In the genomic region with DNA sequence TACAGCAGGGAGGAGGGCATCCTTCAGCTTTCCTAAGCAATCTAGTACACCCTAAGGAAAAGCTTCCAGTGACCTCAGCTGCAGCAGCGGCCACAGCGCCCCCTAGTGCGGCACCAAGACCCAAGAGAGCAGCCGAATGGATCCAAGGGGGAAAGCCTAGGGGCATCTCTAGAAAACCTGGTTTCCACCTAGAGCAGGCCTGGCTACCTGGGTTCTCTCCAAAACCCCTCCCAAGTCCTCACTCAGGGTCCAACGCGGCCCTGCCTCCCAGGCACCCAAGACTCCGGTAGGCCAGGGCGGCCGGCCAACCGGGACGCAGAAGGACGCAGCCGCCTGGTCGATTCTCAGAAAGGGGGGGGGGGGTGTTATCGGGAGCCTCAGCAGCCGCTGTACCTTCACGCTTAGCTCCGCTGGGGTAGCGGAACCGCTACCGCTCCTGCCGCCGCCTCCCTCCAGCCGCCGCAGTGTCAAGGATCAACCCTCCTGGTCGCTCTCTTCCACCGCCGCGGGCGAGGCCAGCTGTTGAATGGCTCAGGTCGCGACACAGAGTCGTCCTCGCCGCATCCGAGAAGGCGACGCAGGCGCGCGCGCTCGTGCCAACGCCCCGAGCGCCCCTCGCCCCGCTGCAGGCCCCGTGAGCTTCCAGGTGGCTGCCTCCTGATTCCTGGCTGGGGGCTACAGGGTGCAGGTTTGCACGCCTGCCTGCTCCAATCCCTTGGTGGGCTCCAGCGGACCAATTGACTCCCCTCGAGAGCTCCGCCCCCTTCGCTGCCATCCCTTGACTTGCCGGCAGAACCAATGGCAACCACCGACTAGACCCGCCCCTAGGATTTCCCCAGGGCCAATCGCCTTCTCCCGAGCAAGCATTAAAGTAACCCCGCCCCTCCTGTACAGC, we compare ENCODE assay signal across 8 mouse cellular contexts. TPM values are rescaled to one million over a fixed set of nuclear protein-coding genes. Genes with fewer than 3 reads are reported as not detected.
DNase-seq lines count a peak whose midpoint lies in the region; ATAC-seq and TF ChIP-seq lines count a peak whose summit lies in the region.

A gene (minus strand): TSS at position 739 of the 895 bp plus-strand sequence.

- WGBS in hindbrain, embryonic 12.5 days, result 21% methylated on average over 52 of the region's 60 CpGs
- 22% methylated on average over 21 of the region's 60 CpGs for WGBS in lung, postnatal 0 days

- POLR2A ChIA-PET in Patski (lab: Charles Lee), result interaction anchor here (0.7 kb wide), 1 partner anchor 47 kb away, joined by 3 read pairs; no protein-coding TSS in a partner anchor

- no peaks in the 10 kb centered on the region for H3K36me3 ChIP-seq in hindbrain, embryonic 12.5 days
- H3K36me3 ChIP-seq in lung, postnatal 0 days (ENCODE audit: insufficient read depth, low read length), result no peaks in the 10 kb centered on the region

- H3K27me3 ChIP-seq in Patski, result peaks cover 24% of the 10 kb centered on the region
- H3K27me3 ChIP-seq in hindbrain, embryonic 12.5 days, result no peaks in the 10 kb centered on the region
- no peaks in the 10 kb centered on the region for H3K27me3 ChIP-seq in lung, postnatal 0 days (replicated peaks; ENCODE audit: insufficient read depth, low read length)

- H3K4me3 ChIP-seq in hindbrain, embryonic 12.5 days, result peak within 1 kb of the TSS; percentile 54
- peak within 1 kb of the TSS; percentile 56 for H3K4me3 ChIP-seq in lung, postnatal 0 days (ENCODE audit: low read depth, low read length)

- no peak for TF ChIP-seq CTCF in Patski (IDR thresholded peaks at IDR 0.05)
- TF ChIP-seq CTCF in lung, postnatal 0 days (IDR thresholded peaks at IDR 0.05), result peak; percentile 75

- in situ Hi-C loops in Patski (cut with MboI; ENCODE audit: low pct_unique_long_range_greater_than_20kb), result loop anchor here (25.0 kb wide), 1 partner anchor 167 kb away; no protein-coding TSS in a partner anchor

- peak within 1 kb of the TSS; percentile 68 for H3K27ac ChIP-seq in hindbrain, embryonic 12.5 days
- H3K27ac ChIP-seq in lung, postnatal 0 days (ENCODE audit: low read length), result 0 out of 2 replicates have a peak within 1 kb of the TSS, but pooled peaks have one; percentile 26

- peak within 1 kb of the TSS; percentile 46 for H3K4me2 ChIP-seq in hindbrain, embryonic 12.5 days (replicated peaks)
- H3K4me2 ChIP-seq in lung, postnatal 0 days (replicated peaks; ENCODE audit: low read depth, low read length), result peak within 1 kb of the TSS; percentile 56

- ATAC-seq in Patski, result peak; percentile 93
- ATAC-seq in hindbrain, embryonic 12.5 days (ENCODE audit: low FRiP score), result peak; percentile 95
- peak; percentile 98 for ATAC-seq in lung, postnatal 0 days

- CTCF ChIA-PET in Patski (lab: Charles Lee), result interaction anchor here (0.9 to 1.0 kb wide), 2 partner anchors 14 to 176 kb away, joined by 3 read pairs; no protein-coding TSS in a partner anchor

- H3K4me1 ChIP-seq in hindbrain, embryonic 12.5 days, result no peaks in the 10 kb centered on the region
- H3K4me1 ChIP-seq in lung, postnatal 0 days (ENCODE audit: insufficient read depth, low read depth, low read length), result no peaks in the 10 kb centered on the region

- no peak for DNase-seq in Patski (ENCODE audit: low read depth, low spot score)
- DNase-seq in cerebellum, postnatal 10 days, result peak; percentile 89 to 94
- peak; percentile 79 to 81 for DNase-seq in frontal cortex, postnatal 10 days (ENCODE audit: low spot score in 2 of 2)
- DNase-seq in layer of hippocampus, postnatal 10 days (ENCODE audit: low spot score in 2 of 2), result peak; percentile 73 to 83
- peak; percentile 94 for DNase-seq in lung, postnatal 0 days (ENCODE audit: low spot score)
- peak; percentile 37 for DNase-seq in ovary, postnatal 10 days (ENCODE audit: low spot score)
- DNase-seq in thymus, postnatal 0 days (ENCODE audit: low spot score), result peak; percentile 85

- H3K9ac ChIP-seq in hindbrain, embryonic 12.5 days, result peak within 1 kb of the TSS; percentile 59
- peak within 1 kb of the TSS; percentile 41; the same call in 1 of the 2 replicates for H3K9ac ChIP-seq in lung, postnatal 0 days (replicated peaks; ENCODE audit: low read depth)

- H3K9me3 ChIP-seq in hindbrain, embryonic 12.5 days (replicated peaks), result no peaks in the 10 kb centered on the region
- no peaks in the 10 kb centered on the region for H3K9me3 ChIP-seq in lung, postnatal 0 days (ENCODE audit: low read length)

- TF ChIP-seq EP300 in lung, postnatal 0 days (IDR thresholded peaks at IDR 0.05), result no peak

RNA-seq across cellular contexts. Expression of the gene that starts here (rescaled TPM):
- polyA plus RNA-seq in Patski (2021), result 2.5 TPM
- polyA plus RNA-seq in hindbrain, embryonic 12.5 days (2016; fragmentation: Nextera tagmentation; extraction: Ambion mirVana), result 4.2 and 4.4 TPM in 2 replicates
- 1 to 10 TPM; 9.0 to 9.8 TPM for total RNA-seq in layer of hippocampus, postnatal 10 days (2021)
- 1.6 and 1.7 TPM in 2 replicates for polyA plus RNA-seq in lung, postnatal 0 days (2015; fragmentation: Nextera tagmentation; extraction: Ambion mirVana)
- polyA plus RNA-seq in thymus, postnatal 0 days (2015; fragmentation: Nextera tagmentation; extraction: Ambion mirVana), result 1.5 and 1.7 TPM in 2 replicates
